Mouse (Mus musculus) neural tube, embryonic 15.5 days (tissue): ENCODE measurements around the gene Ddx49. TPM values are rescaled to one million over a fixed set of nuclear protein-coding genes. Genes with fewer than 3 reads are reported as not detected.

Source experiments
- ATAC-seq: fragments of 200-750 bp; cut with Nextera tagmentation; 2 replicates; pipeline ENCODE4 v1.8.0; 2017; ENCODE audit warnings: mild to moderate bottlenecking, moderate TSS enrichment, moderate library complexity; ENCODE audit not compliant: low FRiP score
- H3K27ac ChIP-seq: fragments of 300-500 bp; sonication (generic); replicated peaks from 2 replicates; pipeline ENCODE4 v1.5.1; 2015; ENCODE audit warnings: mild to moderate bottlenecking, inconsistent platforms
- H3K27me3 ChIP-seq: fragments of 300-500 bp; sonication (generic); replicated peaks from 2 replicates; pipeline ENCODE4 v1.6.1; 2015; ENCODE audit warnings: inconsistent platforms
- H3K36me3 ChIP-seq: fragments of 300-500 bp; sonication (generic); 2 replicates; pipeline ENCODE4 v1.6.1; 2015; ENCODE audit warnings: inconsistent platforms
- H3K4me1 ChIP-seq: fragments of 300-500 bp; sonication (generic); 2 replicates; pipeline ENCODE4 v1.6.1; 2015; ENCODE audit warnings: inconsistent platforms
- H3K4me2 ChIP-seq: fragments of 300-500 bp; sonication (generic); 2 replicates; pipeline ENCODE4 v1.6.1; 2015; ENCODE audit warnings: inconsistent platforms, mild to moderate bottlenecking, moderate library complexity
- H3K4me3 ChIP-seq: fragments of 300-500 bp; sonication (generic); replicated peaks from 2 replicates; pipeline ENCODE4 v1.5.1; 2015; ENCODE audit warnings: mild to moderate bottlenecking, inconsistent platforms
- H3K9ac ChIP-seq: fragments of 300-500 bp; sonication (generic); replicated peaks from 2 replicates; pipeline ENCODE4 v1.6.1; 2015; ENCODE audit warnings: mild to moderate bottlenecking, inconsistent platforms
- H3K9me3 ChIP-seq: fragments of 300-500 bp; sonication (generic); replicated peaks from 2 replicates; pipeline ENCODE4 v1.6.1; 2016; ENCODE audit warnings: inconsistent platforms
- WGBS: fragments of 180-500 bp; shearing (Covaris S2); methylation state at CpG from one replicate; pipeline ENCODE4 v1.1.7; 2015; ENCODE audit warnings: mixed read lengths; 5-methylcytosine and 5-hydroxymethylcytosine counted together
- polyA plus RNA-seq: library from polyadenylated mRNA; unstranded; fragments of >200 nt; fragmentation: Nextera tagmentation; extraction: Ambion mirVana; gene quantifications from 2 replicates; pipeline ENCODE4 v1.2.1, GENCODE M21; 2015

Gene Ddx49
- polyA plus RNA-seq, result 42.2 and 46.7 TPM in 2 replicates

DNA sequence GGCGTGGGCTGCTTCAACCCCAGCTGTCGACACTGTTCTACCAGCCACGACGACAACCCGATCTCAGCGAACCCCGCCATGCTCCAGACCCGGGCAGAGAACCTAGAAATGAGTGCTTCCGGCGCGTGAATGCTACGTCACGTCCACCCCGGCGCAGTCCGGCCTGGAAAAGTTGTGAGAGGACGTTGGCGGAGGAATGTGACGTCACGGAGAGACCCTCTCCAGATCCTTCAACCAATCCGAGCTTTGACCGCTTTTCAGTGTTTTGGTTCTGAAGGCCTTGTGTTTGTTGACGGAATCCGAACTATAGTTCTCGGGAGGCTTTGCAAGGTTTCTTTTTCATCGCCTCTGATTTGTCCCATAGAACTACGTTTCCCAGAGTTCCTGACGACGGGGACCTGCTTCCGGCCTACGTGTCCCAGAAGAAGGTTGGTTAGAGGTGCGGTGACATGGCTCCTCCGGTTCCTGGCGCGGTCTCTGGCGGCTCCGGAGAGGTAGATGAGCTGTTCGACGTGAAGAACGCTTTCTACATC lies at the start of gene Ddx49, which contains the start of gene Cope:
TSS of gene Ddx49 (minus strand) at position 132 of the 533 bp plus-strand sequence.
TSS of gene Cope (plus strand) at position 161 of the 533 bp plus-strand sequence.
- Histone ChIP-seq H3K4me1 (peaks cover 32% of the 10 kb centered on the region), H3K27ac (peak within 1 kb of the TSS; percentile 73), H3K4me2 (peak within 1 kb of the TSS; percentile 92), H3K36me3 (peaks cover 49% of the 10 kb centered on the region), H3K4me3 (peak within 1 kb of the TSS; percentile 65), H3K9me3 (no peaks in the 10 kb centered on the region), H3K27me3 (no peaks in the 10 kb centered on the region), H3K9ac (peak within 1 kb of the TSS; percentile 57)
- WGBS, result 0% methylated on average over 40 of the region's 40 CpGs
- peak; percentile 94 for ATAC-seq

DNA sequence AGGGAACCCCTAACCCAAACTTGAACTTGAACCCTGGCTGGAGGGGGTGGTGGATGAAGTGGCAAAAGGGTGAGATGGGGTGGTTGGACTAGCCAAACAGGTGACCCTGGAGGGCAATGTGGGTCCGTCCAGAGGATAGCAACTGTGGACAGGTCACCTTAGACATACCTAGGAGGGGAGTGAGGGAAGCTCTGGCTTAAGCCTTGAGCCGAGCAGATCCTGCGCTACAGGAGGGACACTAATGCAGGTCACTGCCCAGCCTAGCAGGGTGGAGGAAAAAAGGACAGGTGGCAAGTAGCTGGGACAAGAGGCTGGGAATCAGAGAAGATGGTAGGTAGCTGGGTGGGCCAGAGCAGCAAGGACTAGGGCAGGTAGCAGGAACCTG lies 49.7 kb upstream of the Ddx49 start:
- peak overlapping the region; percentile 98 for H3K4me2 ChIP-seq
- no peaks in the 10 kb centered on the region for H3K27me3 ChIP-seq
- ATAC-seq, result no peak
- peaks cover 5% of the 10 kb centered on the region; the same call in 1 of the 2 replicates for H3K36me3 ChIP-seq
- 35% methylated on average over 3 of the region's 3 CpGs for WGBS
- peaks cover 56% of the 10 kb centered on the region for H3K4me1 ChIP-seq
- H3K27ac ChIP-seq, result no peak overlapping the region; the same call in 1 of the 2 replicates
- H3K9ac ChIP-seq, result peak overlapping the region; percentile 89
- H3K9me3 ChIP-seq, result no peaks in the 10 kb centered on the region
- H3K4me3 ChIP-seq, result peak overlapping the region; percentile 78

DNA sequence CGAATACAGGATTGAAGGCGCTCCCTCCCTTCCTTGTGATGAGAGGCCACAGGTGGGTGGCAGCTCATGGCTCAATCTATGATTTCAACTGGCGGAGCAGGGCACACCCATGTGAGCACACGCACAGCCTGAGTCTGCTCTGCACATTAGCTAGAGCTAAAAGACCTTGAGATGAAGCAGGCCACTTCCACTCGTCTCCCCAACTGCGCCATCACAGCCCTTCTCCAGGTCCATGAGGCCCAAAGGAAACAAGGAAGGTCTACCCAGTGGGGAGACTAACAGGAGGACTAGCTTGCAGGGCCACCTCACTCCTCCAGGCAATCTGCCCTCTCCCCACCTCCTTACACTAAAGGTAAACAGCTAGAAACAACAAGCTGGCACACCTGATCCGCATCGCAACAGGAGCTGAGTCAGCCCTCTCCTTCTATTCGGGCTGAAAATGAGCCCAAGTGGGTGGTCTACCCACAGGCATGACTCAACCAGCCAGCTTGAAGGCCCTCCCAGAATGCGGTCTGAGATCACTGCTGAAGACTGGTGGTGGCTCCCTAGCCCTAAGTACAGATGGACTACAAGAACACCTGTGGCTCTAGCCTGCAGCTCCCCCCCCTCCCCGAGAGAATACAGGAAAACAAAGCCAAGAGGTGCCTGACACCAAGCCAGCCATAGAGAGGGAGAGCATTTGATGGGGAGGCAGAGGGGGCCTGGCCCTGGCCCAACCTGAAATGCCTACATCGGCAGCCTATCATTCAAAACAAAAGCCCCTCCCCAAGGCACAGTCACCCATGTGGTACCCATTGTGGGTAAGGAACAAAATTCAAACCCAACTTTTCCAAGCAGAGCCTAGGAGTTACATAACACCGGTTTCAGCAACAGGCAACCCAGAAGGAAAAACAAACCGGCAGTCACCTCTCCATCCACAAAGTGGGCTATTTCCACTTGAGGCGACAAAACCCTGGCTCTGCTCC lies 49.0 kb upstream of the Ddx49 start:
- Histone ChIP-seq H3K4me2 (peak overlapping the region; percentile 98), H3K4me1 (peaks cover 56% of the 10 kb centered on the region), H3K9me3 (no peaks in the 10 kb centered on the region), H3K4me3 (peak overlapping the region; percentile 78), H3K36me3 (peaks cover 5% of the 10 kb centered on the region; the same call in 1 of the 2 replicates), H3K27me3 (no peaks in the 10 kb centered on the region), H3K27ac (no peak overlapping the region), H3K9ac (peak overlapping the region; percentile 89)
- WGBS, result 60% methylated on average over 15 of the region's 15 CpGs
- no peak for ATAC-seq

DNA sequence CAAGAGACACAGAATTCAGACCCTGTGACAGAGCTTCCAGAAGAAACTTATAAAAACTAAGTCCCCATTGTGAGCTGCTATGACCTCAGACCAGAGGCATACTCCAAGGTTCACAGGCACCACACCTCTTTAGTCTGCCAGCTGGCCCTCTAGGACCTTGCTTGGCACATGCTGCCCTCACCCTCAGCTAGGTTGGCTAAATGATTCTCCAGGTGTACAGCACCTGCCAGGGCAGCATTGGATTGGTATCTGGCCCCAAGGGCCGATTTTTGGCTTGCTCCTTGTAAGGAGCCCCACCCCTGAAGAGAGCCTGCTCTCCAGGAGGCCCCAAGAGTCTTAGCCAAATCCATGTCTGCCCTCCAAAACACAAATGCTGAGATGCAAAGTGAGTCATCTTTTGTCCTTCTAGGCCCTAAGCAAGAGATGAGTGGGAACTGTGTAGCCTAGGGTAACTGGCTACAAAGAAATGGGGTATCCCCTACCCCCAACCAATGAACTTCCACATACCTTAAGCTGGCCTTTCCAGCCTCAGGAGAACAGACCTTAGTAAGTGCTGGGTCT lies 45.7 kb upstream of the Ddx49 start:
- no peak overlapping the region for H3K4me3 ChIP-seq
- no peaks in the 10 kb centered on the region for H3K9me3 ChIP-seq
- no peak overlapping the region for H3K4me2 ChIP-seq
- peaks cover 12% of the 10 kb centered on the region for H3K36me3 ChIP-seq
- ATAC-seq, result no peak
- peaks cover 46% of the 10 kb centered on the region for H3K4me1 ChIP-seq
- 83% methylated on average over 1 of the region's 1 CpGs for WGBS
- no peak overlapping the region for H3K27ac ChIP-seq
- no peak overlapping the region for H3K9ac ChIP-seq
- no peaks in the 10 kb centered on the region for H3K27me3 ChIP-seq

GRCm38 (mm10) chr8:70347443-70347842 lies 45.2 kb upstream of the Ddx49 start:
- ATAC-seq, result no peak

GRCm38 (mm10) chr8:70344279-70344678 lies 42.0 kb upstream of the Ddx49 start:
- H3K9me3 ChIP-seq, result no peaks in the 10 kb centered on the region
- H3K9ac ChIP-seq, result no peak overlapping the region
- no peak overlapping the region for H3K27ac ChIP-seq
- no peak for ATAC-seq
- no peak overlapping the region for H3K4me2 ChIP-seq
- no peak overlapping the region for H3K4me3 ChIP-seq
- peaks cover 15% of the 10 kb centered on the region for H3K4me1 ChIP-seq
- H3K27me3 ChIP-seq, result no peaks in the 10 kb centered on the region
- 88% methylated on average over 2 of the region's 2 CpGs for WGBS
- H3K36me3 ChIP-seq, result peaks cover 48% of the 10 kb centered on the region

More at GRCm38 (mm10) chr8:70347443-70347842, 45.2 kb upstream of the Ddx49 start:
- Histone ChIP-seq H3K36me3 (peaks cover 17% of the 10 kb centered on the region), H3K9me3 (no peaks in the 10 kb centered on the region), H3K4me3 (no peak overlapping the region), H3K9ac (no peak overlapping the region), H3K4me1 (peaks cover 46% of the 10 kb centered on the region), H3K27ac (no peak overlapping the region), H3K4me2 (no peak overlapping the region), H3K27me3 (no peaks in the 10 kb centered on the region)
- 90% methylated on average over 4 of the region's 4 CpGs for WGBS

DNA sequence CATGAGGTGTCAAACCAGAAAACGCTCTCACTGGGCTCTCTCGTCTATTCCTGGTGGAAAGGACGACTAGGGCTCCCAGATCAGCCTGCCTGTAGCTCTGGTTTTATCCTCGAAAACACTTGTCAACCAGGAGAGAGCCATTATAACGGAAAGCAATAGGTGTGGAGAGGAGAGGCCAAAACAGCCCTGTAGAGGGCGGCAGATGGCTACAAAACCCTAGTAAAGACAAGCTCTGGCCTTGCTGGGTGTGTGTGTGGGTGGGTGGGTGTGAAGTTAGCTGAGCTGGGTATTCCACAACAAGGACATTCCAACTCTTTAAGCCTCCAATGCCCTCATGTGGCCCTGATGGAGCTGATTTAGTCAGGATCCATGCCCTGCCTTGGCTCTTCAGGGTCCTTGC lies 41.4 kb upstream of the Ddx49 start:
- no peaks in the 10 kb centered on the region for H3K9me3 ChIP-seq
- H3K9ac ChIP-seq, result no peak overlapping the region
- H3K27ac ChIP-seq, result no peak overlapping the region
- no peak overlapping the region for H3K4me3 ChIP-seq
- H3K4me2 ChIP-seq, result no peak overlapping the region
- peak; percentile 48; the same call in 1 of the 2 replicates for ATAC-seq
- H3K4me1 ChIP-seq, result peaks cover 9% of the 10 kb centered on the region
- peaks cover 49% of the 10 kb centered on the region for H3K36me3 ChIP-seq
- WGBS, result 68% methylated on average over 6 of the region's 6 CpGs
- no peaks in the 10 kb centered on the region for H3K27me3 ChIP-seq

GRCm38 (mm10) chr8:70343076-70343475 lies 40.8 kb upstream of the Ddx49 start:
- Histone ChIP-seq H3K4me2 (no peak overlapping the region), H3K9ac (no peak overlapping the region), H3K4me1 (peaks cover 3% of the 10 kb centered on the region; the same call in 1 of the 2 replicates), H3K27me3 (no peaks in the 10 kb centered on the region), H3K9me3 (no peaks in the 10 kb centered on the region), H3K36me3 (peaks cover 55% of the 10 kb centered on the region), H3K27ac (no peak overlapping the region), H3K4me3 (no peak overlapping the region)
- WGBS, result 76% methylated on average over 7 of the region's 7 CpGs
- ATAC-seq, result no peak

- Histone ChIP-seq H3K9me3 (no peaks in the 10 kb centered on the region), H3K27ac (no peak overlapping the region), H3K27me3 (no peaks in the 10 kb centered on the region), H3K9ac (no peak overlapping the region), H3K36me3 (peaks cover 66% of the 10 kb centered on the region), H3K4me3 (no peak overlapping the region), H3K4me1 (no peaks in the 10 kb centered on the region), H3K4me2 (no peak overlapping the region)
- WGBS, result 96% methylated on average over 14 of the region's 14 CpGs
- no peak for ATAC-seq
Observed at GRCm38 (mm10) chr8:70342007-70342406, 39.7 kb upstream of the Ddx49 start.

DNA sequence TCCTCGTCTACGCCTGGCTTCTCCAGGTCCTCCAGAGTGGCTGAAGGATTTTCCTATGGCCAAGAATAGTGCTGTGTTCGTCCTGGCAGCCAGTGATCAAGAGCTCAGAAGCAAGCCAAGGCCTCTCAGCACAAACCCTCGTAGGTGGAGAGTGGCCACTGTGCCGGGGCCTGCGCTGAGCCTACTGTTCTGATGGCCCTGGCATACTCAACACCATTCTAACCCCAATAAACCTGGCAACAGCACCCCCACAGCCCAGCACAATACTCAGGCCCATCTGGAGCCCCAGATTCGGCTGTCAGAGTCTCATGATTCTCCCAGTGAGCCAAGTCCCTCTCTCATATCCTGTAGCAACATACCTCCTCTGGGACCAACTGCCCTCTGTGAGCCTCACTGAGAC lies 38.4 kb upstream of the Ddx49 start:
- no peaks in the 10 kb centered on the region for H3K4me1 ChIP-seq
- H3K9ac ChIP-seq, result no peak overlapping the region
- ATAC-seq, result no peak
- no peaks in the 10 kb centered on the region for H3K9me3 ChIP-seq
- WGBS, result 90% methylated on average over 7 of the region's 7 CpGs
- peaks cover 77% of the 10 kb centered on the region for H3K36me3 ChIP-seq
- no peak overlapping the region for H3K27ac ChIP-seq
- no peak overlapping the region for H3K4me2 ChIP-seq
- H3K4me3 ChIP-seq, result no peak overlapping the region
- H3K27me3 ChIP-seq, result no peaks in the 10 kb centered on the region

DNA sequence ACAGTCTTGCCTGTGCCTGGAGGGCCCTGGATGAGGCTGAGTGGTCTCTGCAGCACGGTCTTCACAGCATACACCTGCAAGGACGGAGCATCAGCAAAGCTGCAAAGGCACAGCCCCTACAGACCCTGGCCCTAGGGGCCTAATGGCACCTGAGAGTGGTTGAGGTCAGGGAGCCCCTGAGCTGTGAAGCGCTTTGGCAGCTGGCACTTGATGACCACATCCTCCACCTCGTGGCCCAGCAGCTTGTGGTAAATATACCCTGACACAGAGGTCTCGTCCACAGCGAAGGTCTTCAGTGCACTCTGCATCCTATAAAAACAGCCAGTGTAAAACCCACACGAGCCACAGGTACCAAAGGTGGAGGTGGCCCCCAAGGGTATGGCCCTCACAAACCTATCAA lies 36.6 kb upstream of the Ddx49 start:
- Histone ChIP-seq H3K9ac (no peak overlapping the region), H3K36me3 (peaks cover 94% of the 10 kb centered on the region), H3K4me3 (no peak overlapping the region), H3K4me1 (no peaks in the 10 kb centered on the region), H3K4me2 (no peak overlapping the region), H3K27ac (no peak overlapping the region), H3K27me3 (no peaks in the 10 kb centered on the region), H3K9me3 (no peaks in the 10 kb centered on the region)
- ATAC-seq, result no peak
- 92% methylated on average over 7 of the region's 7 CpGs for WGBS
